Mouse (Mus musculus) ES-E14 (cell line): ENCODE results near the gene Map3k1. TPM values are rescaled to one million over a fixed set of nuclear protein-coding genes. Genes with fewer than 3 reads are reported as not detected.

Experiments used
- DNase-seq: peaks from one replicate; pipeline ENCODE4 v3.0.0-alpha.2; 2013; ENCODE audit warnings: low read depth, low spot score
- H3K27ac ChIP-seq: 2 replicates; pipeline ENCODE4 v1.5.1; 2012; ENCODE audit warnings: low read depth, mild to moderate bottlenecking, low read length, moderate library complexity, mixed read lengths; ENCODE audit not compliant: poor library complexity, insufficient read depth, severe bottlenecking
- H3K36me3 ChIP-seq: 2 replicates; pipeline ENCODE4 v1.6.1; 2012; ENCODE audit warnings: mild to moderate bottlenecking, low read length, moderate library complexity, mixed read lengths; ENCODE audit not compliant: control insufficient read depth, poor library complexity, insufficient read depth, severe bottlenecking
- H3K4me1 ChIP-seq, 2 experiments: fragments of 150-350 bp in 1 of 2; sonication (generic) in 1 of 2; 2 replicates each; pipeline ENCODE4 v1.6.1; 2012; ENCODE audit warnings: low read length in 2 of 2, mild to moderate bottlenecking in 1 of 2, mixed read lengths in 1 of 2; ENCODE audit not compliant: control insufficient read depth in 2 of 2, insufficient read depth in 2 of 2, poor library complexity in 1 of 2
- H3K4me3 ChIP-seq, 2 experiments: fragments of 150-350 bp in 1 of 2; sonication (generic) in 1 of 2; 2 replicates each; pipeline ENCODE4 v1.5.1; 2012; ENCODE audit warnings: low read length in 2 of 2, low read depth in 1 of 2, mild to moderate bottlenecking in 1 of 2, mixed read lengths in 1 of 2; ENCODE audit not compliant: insufficient read depth in 1 of 2, poor library complexity in 1 of 2, severe bottlenecking in 1 of 2
- H3K9ac ChIP-seq: 2 replicates; pipeline ENCODE4 v1.6.1; 2012; ENCODE audit warnings: low read depth, mild to moderate bottlenecking, low read length, mixed read lengths; ENCODE audit not compliant: poor library complexity, insufficient read depth, severe bottlenecking
- H3K9me3 ChIP-seq: fragments of 150-350 bp; sonication (generic); 2 replicates; pipeline ENCODE4 v1.6.1; 2012; ENCODE audit warnings: low read depth, mild to moderate bottlenecking, low read length; ENCODE audit not compliant: control insufficient read depth, insufficient read depth
- CHD2 ChIP-seq: IDR thresholded peaks from 2 replicates; pipeline ENCODE4 v1.6.1; 2014; ENCODE audit warnings: mild to moderate bottlenecking, low read depth, low read length, inconsistent platforms
- HCFC1 ChIP-seq: IDR thresholded peaks from 2 replicates; pipeline ENCODE4 v1.6.1; 2012; ENCODE audit warnings: low read length, inconsistent platforms, borderline replicate concordance; ENCODE audit not compliant: insufficient read depth
- MAFK ChIP-seq: IDR thresholded peaks from 2 replicates; pipeline ENCODE4 v1.6.1; 2014; ENCODE audit warnings: mild to moderate bottlenecking, low read depth, low read length, inconsistent platforms; ENCODE audit not compliant: insufficient read depth
- ZC3H11A ChIP-seq: IDR thresholded peaks from 2 replicates; pipeline ENCODE4 v1.6.1; 2012; ENCODE audit warnings: low read depth, mild to moderate bottlenecking, inconsistent platforms, low read length, borderline replicate concordance
- ZNF384 ChIP-seq: IDR thresholded peaks from 2 replicates; pipeline ENCODE4 v1.6.1; 2012; ENCODE audit warnings: low read depth, low read length, inconsistent platforms
- in situ Hi-C, 2 experiments: fragments of 600-800 bp; cut with MboI; formaldehyde crosslinking; loops; one replicate each; pipeline ENCODE4 v1.15.1; 2025; ENCODE audit warnings: low sequenced_read_pairs in 2 of 2, inconsistent platforms in 1 of 2; ENCODE audit not compliant: unreplicated experiment in 2 of 2
- total RNA-seq: library from RNA; depleted of rRNA; stranded (reverse); fragments of 300-350 nt; gene quantifications from 2 replicates; pipeline ENCODE4 v1.2.3, GENCODE M21; 2012

Map3k1 gene
- total RNA-seq, 1 experiment = 17.1 TPM

- in situ Hi-C loops = no loop called here
- no peaks in the 10 kb centered on the region for H3K9me3 ChIP-seq
- no peaks in the 10 kb centered on the region for H3K36me3 ChIP-seq
- TF ChIP-seq MAFK = no peak
- no peak for TF ChIP-seq HCFC1
- TF ChIP-seq ZC3H11A = no peak
- no peak for TF ChIP-seq ZNF384
- no peak for TF ChIP-seq CHD2
- H3K4me3 ChIP-seq = no peak overlapping the region
- no peaks in the 10 kb centered on the region for H3K4me1 ChIP-seq
- no peak overlapping the region for H3K27ac ChIP-seq
- no peak for DNase-seq
- no peak overlapping the region for H3K9ac ChIP-seq
Measured at GRCm38 (mm10) chr13:111815486-111815885, 6.7 kb upstream of the Map3k1 start.

GRCm38 (mm10) chr13:111815017-111815416 lies 6.2 kb upstream of the Map3k1 start:
- H3K9me3 ChIP-seq = no peaks in the 10 kb centered on the region
- TF ChIP-seq HCFC1 (no peak), CHD2 (no peak), ZC3H11A (peak; percentile 12; the same call in 1 of the 2 replicates), ZNF384 (peak; percentile 94), MAFK (0 out of 2 replicates have a peak, but pooled peaks have one; percentile 17)
- peaks cover 0 to 1% of the 10 kb centered on the region in 2 experiments; a peak in 2 of 4 replicates for H3K4me1 ChIP-seq
- no peak overlapping the region for H3K27ac ChIP-seq
- H3K9ac ChIP-seq = no peak overlapping the region
- H3K4me3 ChIP-seq = no peak overlapping the region
- DNase-seq = no peak
- in situ Hi-C loops = no loop called here
- H3K36me3 ChIP-seq = no peaks in the 10 kb centered on the region

- no peak overlapping the region for H3K27ac ChIP-seq
- H3K4me3 ChIP-seq = no peak overlapping the region
- H3K9me3 ChIP-seq = no peaks in the 10 kb centered on the region
- H3K36me3 ChIP-seq = no peaks in the 10 kb centered on the region
- TF ChIP-seq ZNF384 (no peak), CHD2 (no peak), ZC3H11A (no peak), HCFC1 (no peak), MAFK (no peak)
- peaks cover 0 to 2% of the 10 kb centered on the region in 2 experiments; a peak in 2 of 4 replicates for H3K4me1 ChIP-seq
- in situ Hi-C loops = no loop called here
- no peak overlapping the region for H3K9ac ChIP-seq
- DNase-seq = no peak
Measured at GRCm38 (mm10) chr13:111812647-111813046, 3.9 kb upstream of the Map3k1 start.

- no peak overlapping the region for H3K9ac ChIP-seq
- in situ Hi-C loops = no loop called here
- DNase-seq = no peak
Measured at GRCm38 (mm10) chr13:111810998-111811628, 2.3 kb upstream of the Map3k1 start.

More at GRCm38 (mm10) chr13:111810998-111811628, 2.3 kb upstream of the Map3k1 start:
- no peaks in the 10 kb centered on the region for H3K9me3 ChIP-seq
- H3K36me3 ChIP-seq = no peaks in the 10 kb centered on the region
- H3K4me1 ChIP-seq = peaks cover 0 to 4% of the 10 kb centered on the region in 2 experiments; a peak in 3 of 4 replicates
- H3K4me3 ChIP-seq = no peak overlapping the region
- TF ChIP-seq ZNF384 = no peak
- TF ChIP-seq HCFC1 = no peak
- no peak for TF ChIP-seq ZC3H11A
- no peak for TF ChIP-seq CHD2
- no peak for TF ChIP-seq MAFK
- no peak overlapping the region for H3K27ac ChIP-seq
